Mouse (Mus musculus) spleen, adult 2 months (tissue): Measurements from ENCODE around the gene Arhgap31.

Experiments
- CTCF ChIP-seq: fragments of 200-500 bp; IDR thresholded peaks from 2 replicates; pipeline ENCODE4 v1.5.1; 2011; ENCODE audit warnings: mild to moderate bottlenecking, inconsistent platforms; ENCODE audit not compliant: insufficient read depth, insufficient read length, insufficient replicate concordance; ENCODE audit errors: extremely low read depth
- POLR2A ChIP-seq: fragments of 200-500 bp; IDR thresholded peaks from 2 replicates; pipeline ENCODE4 v1.6.1; 2011; ENCODE audit warnings: low read depth, low read length, inconsistent platforms

DNA sequence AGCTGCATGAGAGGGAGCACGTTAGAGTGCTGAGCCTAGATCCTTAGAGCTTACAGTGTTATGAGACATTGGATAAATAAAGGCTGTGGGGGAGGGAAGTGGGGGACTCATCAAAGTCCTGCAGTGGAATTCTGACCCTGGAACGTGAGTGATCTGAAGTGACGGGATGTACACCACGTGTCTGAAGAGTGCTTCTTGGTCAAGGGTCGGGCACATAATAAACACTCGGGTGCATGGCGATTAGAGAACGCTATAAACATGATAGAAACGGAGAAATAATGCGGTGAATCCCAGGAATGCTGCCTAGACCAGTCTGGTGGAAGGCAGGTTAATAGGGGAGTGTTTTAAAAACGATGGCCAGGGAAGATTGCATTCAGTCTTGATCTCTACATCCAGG is 63.6 kb downstream of the Arhgap31 start:
- TF ChIP-seq CTCF, result no peak
- no peak for TF ChIP-seq POLR2A
